Mouse (Mus musculus) adrenal gland, postnatal 10 days (tissue): Measurements from ENCODE around the gene Fev. TPM values are rescaled to one million over a fixed set of nuclear protein-coding genes. Genes with fewer than 3 reads are reported as not detected.

Source experiments
- DNase-seq: peaks from one replicate; pipeline ENCODE4 v3.0.0; 2021; ENCODE audit warnings: mixed read lengths
- total RNA-seq, 2 experiments: library from RNA; stranded (reverse); gene quantifications; 2 replicates each; pipeline ENCODE4 v1.2.3; 2021

Fev gene
- total RNA-seq, 2 experiments from 2014 or later: 0.84 to 0.97 TPM

GRCm38 (mm10) chr1:74880785-74881360 is 4.3 kb downstream of the Fev start:
- DNase-seq: peak; percentile 81

DNA sequence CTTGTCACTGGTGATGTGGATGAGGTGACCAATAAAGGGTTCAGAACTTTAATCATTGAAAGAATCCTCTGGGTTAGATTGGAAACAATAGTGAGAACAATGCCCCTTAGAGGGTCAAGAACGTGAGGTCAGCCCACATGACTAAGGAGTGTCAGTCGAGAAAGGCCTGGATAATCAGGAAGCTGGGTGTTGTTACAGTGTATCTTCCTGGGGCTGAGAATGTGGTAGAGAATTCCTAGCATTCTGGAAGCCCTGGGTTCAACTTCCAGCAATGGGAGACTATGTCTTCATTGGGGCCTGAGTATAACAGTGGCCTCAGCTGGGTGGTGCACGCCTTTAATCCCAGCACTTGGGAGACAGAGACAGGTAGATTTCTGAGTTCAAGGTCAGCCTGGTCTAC is 8.0 kb downstream of the Fev start:
- no peak for DNase-seq

DNA sequence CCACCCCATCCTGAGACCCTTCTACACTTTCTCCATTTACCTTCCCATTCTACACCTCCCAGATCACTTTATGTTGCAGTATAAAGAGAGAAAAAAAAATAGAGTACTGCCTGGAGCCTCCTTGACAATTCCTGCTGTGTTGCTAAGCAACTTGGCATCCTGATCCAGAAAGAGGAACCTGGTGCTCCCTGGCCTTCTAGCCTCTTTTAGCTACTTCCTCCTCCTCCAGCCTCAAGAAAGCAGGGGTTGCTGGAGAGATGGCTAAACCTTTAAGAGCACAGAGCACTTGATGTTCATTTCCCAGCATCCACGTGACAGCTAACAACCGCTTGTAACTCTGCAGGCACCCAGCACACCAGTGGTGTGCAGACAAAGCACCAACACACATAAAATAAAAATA is 13.0 kb downstream of the Fev start:
- no peak for DNase-seq

GRCm38 (mm10) chr1:74861783-74862182 is 23.4 kb downstream of the Fev start:
- no peak for DNase-seq

- DNase-seq: no peak
These were observed 25.8 kb downstream of the Fev start for GRCm38 (mm10) chr1:74859223-74859984.

- no peak for DNase-seq
These were observed 26.4 kb downstream of the Fev start for GRCm38 (mm10) chr1:74858805-74859204.

DNA sequence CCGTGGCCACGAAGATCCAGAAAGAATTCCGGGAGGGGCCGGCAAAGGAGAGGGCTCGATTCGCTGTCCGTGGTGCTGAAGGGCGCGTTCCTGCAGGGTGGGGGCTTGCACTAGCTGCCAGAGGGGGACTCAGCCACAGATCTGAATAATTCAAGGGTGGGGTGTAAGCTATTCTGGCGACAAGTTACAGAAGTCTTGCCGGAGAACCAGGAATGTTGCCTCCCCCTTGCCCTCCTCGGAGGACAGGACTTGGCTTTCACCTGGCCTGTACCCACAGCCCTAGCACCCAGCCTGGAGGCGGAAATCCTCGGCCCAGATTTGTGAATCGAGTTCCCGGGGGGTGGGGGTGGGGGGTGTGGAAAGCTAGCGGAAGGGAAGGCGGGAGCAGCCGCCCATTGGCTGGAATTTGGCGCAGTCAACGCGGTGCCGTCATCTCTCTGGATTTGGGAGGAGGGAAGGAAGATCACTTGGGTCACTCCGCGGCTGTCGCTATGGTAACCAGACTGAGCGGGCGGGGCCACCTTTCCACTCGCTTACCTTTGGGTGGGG is 27.0 kb downstream of the Fev start:
- DNase-seq: peak; percentile 82

- no peak for DNase-seq
These were observed 27.5 kb downstream of the Fev start for GRCm38 (mm10) chr1:74857677-74858076.

GRCm38 (mm10) chr1:74857201-74857600 is 28.0 kb downstream of the Fev start:
- peak; percentile 10 for DNase-seq

DNA sequence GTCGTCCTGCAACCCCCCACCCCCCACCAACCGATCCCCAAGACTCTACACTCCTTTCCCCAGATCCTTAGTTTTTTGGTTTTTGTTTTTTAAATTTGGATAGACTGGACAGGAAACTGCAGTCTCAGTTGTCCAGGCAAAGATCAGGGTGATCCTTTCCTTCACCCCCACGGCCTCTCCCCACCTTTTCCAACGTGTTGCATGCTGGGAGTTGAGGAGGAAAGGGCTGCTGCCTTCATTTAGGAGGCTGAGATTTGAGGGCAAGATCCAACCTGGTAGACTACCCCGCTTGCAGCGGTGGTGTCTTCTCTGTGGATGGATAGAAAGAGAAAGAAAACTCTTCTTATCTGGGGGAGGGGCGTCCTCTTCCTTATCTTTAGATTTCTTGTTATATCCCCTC is 28.4 kb downstream of the Fev start:
- no peak for DNase-seq

DNA sequence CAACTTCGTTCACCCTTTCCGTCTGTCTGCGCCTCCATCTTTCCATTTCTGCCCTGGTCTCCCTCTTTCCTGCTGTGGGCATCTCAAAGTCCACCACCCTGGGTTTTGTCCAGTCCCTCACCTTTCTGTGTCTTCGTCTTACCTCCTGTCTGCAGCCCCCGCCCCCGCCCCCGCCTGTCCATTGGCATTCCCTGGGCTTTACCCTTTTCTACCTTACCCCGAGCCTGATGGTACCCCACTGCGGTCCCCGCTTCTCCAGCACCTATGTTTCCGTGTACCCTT is 28.8 kb downstream of the Fev start:
- no peak for DNase-seq

DNA sequence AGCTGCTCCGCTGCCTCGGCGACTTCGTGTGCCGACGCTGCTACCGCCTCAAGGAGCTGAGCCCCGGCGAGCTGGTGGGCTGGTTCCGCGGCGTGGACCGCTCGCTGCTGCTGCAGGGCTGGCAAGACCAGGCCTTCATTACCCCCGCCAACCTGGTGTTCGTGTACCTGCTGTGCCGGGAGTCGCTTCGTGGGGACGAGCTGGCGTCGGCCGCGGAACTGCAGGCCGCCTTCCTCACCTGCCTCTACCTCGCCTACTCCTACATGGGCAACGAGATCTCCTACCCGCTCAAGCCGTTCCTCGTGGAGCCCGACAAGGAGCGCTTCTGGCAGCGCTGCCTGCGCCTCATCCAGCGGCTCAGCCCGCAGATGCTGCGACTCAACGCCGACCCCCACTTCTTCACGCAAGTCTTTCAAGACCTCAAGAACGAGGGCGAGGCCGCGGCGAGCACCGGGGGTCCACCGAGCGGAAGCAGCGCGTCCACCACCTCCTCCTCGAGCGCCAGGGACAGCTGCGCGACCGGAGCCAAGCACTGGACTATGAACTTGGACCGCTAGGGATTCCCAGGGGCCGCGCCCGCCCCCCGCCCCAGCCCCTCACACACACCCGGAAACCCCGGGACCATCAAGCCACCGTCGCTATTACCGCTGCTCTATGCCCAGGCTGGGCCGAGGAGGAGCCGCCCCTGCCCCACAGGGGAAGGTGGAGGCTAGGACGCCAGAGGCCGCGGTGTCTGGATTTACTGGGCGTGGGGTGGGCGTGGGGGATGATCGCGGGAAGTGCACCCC is 29.4 kb downstream of the Fev start:
- DNase-seq: peak; percentile 12

GRCm38 (mm10) chr1:74855156-74855555 is 30.1 kb downstream of the Fev start:
- peak; percentile 12 for DNase-seq

GRCm38 (mm10) chr1:74854306-74855056 is 30.7 kb downstream of the Fev start, which contains the start of gene Cdk5r2:
Cdk5r2 (plus strand) TSS chr1:74854934.
- DNase-seq: peak; percentile 87

- no peak for DNase-seq
These were observed 34.0 kb downstream of the Fev start for GRCm38 (mm10) chr1:74851001-74851775.

DNA sequence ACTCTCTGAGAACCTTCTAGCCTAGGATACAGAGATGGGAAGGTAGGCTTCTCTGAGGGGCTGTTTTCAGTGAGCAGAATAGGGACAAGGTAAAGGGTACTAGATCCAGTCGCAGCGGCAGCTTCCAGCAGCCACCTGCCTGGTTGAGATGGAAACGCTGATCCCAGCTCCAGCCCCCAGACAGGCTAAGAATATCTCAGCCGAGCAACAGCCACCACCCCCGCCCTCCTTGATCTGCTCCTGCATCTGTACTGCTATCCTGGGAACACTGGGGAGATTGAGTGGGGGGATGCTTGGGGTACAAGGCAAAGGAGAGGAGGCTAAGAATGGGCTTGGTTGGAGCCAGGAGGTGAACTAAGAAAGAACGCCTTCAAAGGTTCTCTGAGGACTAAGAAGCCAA is 35.0 kb downstream of the Fev start:
- DNase-seq: no peak

GRCm38 (mm10) chr1:74848946-74849345 is 36.3 kb downstream of the Fev start:
- no peak for DNase-seq

DNA sequence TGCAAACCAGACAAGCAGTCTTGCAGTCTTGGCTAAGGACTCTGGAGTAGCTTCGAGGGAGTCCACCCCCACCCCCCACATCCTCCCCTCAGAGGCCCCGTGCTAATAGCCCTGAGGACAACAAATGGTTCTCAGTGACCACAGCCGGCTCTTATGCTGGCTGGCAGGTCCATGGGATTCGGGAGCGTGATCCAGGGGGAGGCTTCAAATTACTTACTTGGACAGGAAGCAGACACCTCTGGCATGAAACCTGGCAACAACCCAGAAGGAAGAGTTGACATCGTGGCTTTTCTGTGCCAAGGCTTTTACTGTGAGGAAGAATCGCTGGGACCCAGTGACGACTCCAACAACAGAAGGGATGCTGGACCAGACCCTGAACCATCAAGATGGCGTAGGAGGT is 38.9 kb downstream of the Fev start:
- no peak for DNase-seq

DNA sequence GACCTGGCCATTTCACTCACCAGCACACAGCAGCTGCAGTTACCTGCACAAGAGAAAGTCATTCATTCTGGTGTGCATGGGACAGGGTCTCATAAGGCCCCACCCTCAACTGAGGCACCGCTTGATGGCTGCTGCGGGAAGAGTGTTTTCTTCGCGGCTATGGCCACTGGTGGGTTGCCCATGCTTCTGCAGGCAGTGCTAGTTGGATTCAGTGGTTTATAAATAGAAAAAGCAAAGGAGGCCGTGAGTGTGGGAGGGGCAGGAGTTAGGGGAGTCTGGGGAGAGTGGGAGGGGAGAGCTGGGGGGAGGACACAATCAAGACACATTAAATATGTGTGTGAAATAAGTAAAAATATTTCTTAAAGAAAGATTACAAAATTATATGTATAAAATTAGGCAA is 42.1 kb downstream of the Fev start:
- DNase-seq: no peak

GRCm38 (mm10) chr1:74833255-74833654 is 52.0 kb downstream of the Fev start:
- DNase-seq: no peak
